Mouse (Mus musculus) splenic B cell, adult 2 months (primary cell): Measurements from ENCODE around the gene Klhdc9.

Source experiments
- DNase-seq: peaks from one replicate; pipeline ENCODE4 v3.0.0-alpha.2; 2011; ENCODE audit warnings: low read depth, low spot score
- H3K27me3 ChIP-seq: 2 replicates; pipeline ENCODE4 v1.6.1; 2012; ENCODE audit warnings: mild to moderate bottlenecking, low read length, moderate library complexity, mixed read lengths; ENCODE audit not compliant: control insufficient read depth, poor library complexity, insufficient read depth, severe bottlenecking
- H3K36me3 ChIP-seq: 2 replicates; pipeline ENCODE4 v1.6.1; 2012; ENCODE audit warnings: mild to moderate bottlenecking, low read length, moderate library complexity, mixed read lengths; ENCODE audit not compliant: control insufficient read depth, poor library complexity, insufficient read depth, severe bottlenecking

The Klhdc9 gene

GRCm38 (mm10) chr1:171372880-171373279 lies 12.3 kb upstream of the Klhdc9 start:
- no peaks in the 10 kb centered on the region for H3K27me3 ChIP-seq
- H3K36me3 ChIP-seq, result no peaks in the 10 kb centered on the region
- no peak for DNase-seq

DNA sequence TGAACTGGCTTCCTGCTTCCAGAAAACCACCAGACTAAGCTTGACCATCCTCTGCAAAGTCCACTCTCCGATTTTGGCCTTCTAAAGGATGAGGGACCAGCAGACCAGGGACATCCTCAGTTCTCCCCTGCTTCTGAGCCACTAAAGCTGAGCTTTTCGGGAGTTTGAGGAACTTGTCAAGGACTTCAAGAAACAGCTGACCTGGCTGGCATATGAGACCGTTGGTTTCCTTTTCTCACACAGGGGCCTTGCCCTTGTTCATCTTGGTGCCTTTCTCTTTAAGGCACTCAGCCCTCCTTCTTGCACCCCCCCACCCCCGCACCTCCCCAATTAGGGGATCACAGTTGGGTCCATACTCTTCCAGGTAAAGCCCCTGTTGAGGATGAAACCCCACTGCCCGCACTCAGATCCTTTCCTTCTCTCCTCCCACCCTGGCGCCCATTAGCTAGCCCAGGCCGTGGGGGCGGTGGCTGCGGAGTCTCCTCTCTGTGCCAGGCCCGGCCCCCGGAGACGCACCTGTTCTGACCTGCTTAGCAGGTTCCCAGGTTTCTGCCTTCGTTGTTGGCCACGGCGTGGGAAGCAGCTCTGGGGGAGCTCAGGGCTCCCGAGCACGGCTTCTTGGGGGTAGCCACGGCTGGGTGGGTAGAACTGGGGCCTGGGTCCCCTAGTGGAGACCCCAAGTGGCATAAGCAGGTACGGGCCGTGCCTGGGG lies 9.4 kb upstream of the Klhdc9 start, which contains the start of gene Nectin4:
Gene Nectin4, plus strand, starts transcription at position 255 of the 712 bp plus-strand sequence.
- Histone ChIP-seq H3K36me3 (no peaks in the 10 kb centered on the region), H3K27me3 (no peaks in the 10 kb centered on the region)
- no peak for DNase-seq

GRCm38 (mm10) chr1:171365934-171366333 lies 5.3 kb upstream of the Klhdc9 start:
- no peak for DNase-seq
- H3K27me3 ChIP-seq, result no peaks in the 10 kb centered on the region
- H3K36me3 ChIP-seq, result no peaks in the 10 kb centered on the region; the same call in 1 of the 2 replicates

DNA sequence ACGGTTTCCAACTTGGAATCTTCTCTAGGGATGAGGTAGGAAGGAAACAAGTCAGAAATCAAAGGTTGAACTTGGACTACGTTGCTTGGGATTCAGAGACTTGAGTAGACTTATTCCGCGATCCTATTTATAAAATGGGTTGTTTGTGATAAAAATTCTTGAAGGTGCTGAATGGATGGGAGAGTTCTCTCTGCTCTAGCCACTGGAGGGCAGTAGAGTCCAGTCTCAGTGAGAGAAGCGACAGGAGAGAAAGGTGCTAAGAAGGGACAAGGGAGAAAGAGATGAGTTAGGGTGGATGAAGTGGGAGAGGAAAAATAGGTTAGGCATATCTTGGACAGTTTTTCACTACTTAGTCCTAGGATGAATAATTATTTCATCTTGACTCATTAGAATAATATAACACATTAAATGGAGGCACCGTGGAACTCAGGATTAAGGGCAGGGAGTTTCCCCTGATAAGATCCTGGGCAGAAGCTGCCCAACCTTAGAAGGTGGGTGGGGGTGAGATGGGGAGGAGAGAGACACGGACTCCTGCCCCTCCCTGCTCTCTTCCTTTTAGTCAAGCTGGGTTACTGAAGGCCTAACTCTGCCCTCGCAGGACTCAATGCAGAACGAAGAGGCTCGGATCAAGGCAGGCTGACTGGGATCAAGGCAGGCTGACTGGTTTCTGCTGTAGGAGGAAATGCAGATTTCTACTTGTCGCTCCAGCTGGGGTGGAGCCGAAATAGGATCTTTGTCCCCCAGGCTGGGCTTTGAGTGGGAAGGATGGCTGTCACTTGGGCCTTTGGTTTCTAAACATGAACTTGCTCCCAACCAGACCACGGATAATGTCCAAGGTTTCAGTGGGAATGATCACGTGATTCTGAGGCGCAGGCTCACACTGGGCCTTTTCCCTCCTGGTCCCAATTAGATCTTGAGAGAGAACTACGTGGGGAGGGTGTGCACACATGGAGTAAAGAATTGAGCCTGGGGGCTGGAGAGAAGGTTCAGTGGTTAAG lies 807 bp upstream of the Klhdc9 start:
- Histone ChIP-seq H3K27me3 (no peaks in the 10 kb centered on the region), H3K36me3 (no peaks in the 10 kb centered on the region; the same call in 1 of the 2 replicates)
- peak; percentile 89 for DNase-seq

DNA sequence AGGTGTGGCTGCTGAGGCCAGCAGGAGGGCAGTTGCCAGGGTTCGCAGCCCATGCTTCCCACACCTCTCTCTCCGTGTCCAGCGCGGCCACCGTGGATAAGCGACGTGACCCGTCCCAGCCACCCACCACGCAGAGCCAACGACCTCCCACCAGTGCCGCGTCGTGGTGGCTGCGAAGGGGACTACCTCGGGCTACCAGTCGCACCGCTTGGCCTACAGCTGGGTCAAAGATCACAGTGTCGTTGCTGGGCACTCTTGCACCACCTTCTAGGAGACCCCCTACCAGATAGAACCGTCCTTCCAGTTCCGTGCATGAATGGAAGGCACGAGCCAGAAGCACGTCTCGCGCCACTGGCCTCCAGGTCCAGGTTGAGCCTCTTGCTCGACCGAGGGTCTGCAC lies 345 bp downstream of the Klhdc9 start:
- H3K27me3 ChIP-seq, result no peaks in the 10 kb centered on the region
- H3K36me3 ChIP-seq, result no peaks in the 10 kb centered on the region; the same call in 1 of the 2 replicates
- DNase-seq, result no peak

DNA sequence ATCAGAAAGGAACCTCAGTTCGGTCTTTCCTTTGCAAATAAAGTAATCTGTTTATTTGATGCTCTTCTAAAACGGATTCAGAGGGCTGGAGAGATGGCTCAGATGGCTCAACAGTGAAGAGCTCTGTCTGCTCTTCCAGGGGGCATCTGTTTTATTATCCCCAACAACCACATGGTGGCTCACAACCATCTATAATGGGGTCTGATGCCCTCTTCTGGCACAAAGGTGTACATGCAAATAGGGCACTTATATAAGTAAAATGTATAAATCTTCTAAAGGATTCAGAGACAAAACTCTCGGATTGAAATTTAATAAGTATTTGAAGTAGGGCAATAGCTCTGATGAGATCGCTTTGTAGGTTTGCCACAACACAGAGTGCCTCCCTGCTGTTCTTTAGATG lies 2.2 kb downstream of the Klhdc9 start:
- H3K36me3 ChIP-seq, result no peaks in the 10 kb centered on the region; the same call in 1 of the 2 replicates
- DNase-seq, result peak; percentile 80
- H3K27me3 ChIP-seq, result no peaks in the 10 kb centered on the region

GRCm38 (mm10) chr1:171356814-171357213 lies 3.8 kb downstream of the Klhdc9 start:
- no peak for DNase-seq
- no peaks in the 10 kb centered on the region for H3K36me3 ChIP-seq
- no peaks in the 10 kb centered on the region for H3K27me3 ChIP-seq

- peak; percentile 75 for DNase-seq
- no peaks in the 10 kb centered on the region for H3K27me3 ChIP-seq
- H3K36me3 ChIP-seq, result no peaks in the 10 kb centered on the region
These were observed 4.7 kb downstream of the Klhdc9 start for GRCm38 (mm10) chr1:171355812-171356340.

DNA sequence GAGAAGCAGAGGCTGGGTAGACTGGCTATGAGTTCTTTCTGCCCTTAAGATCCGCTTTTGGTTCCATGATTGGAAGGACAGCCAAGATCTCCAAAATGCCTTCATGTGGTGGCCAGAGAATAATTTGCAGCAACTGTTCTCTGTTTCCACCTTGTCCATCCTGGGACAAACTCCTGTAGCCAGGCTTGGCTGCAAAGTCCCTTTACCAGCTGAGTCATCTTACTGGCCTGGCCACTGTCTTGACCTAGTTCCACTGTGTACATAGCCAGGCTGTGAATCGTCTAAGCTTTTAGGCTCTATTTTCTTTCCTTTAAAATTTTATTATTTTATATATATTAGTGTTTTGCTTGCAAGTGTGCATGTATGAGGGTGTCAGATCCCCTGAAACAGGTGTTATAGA lies 11.4 kb downstream of the Klhdc9 start:
- Histone ChIP-seq H3K36me3 (no peaks in the 10 kb centered on the region; the same call in 1 of the 2 replicates), H3K27me3 (no peaks in the 10 kb centered on the region)
- DNase-seq, result no peak

- no peak for DNase-seq
- H3K36me3 ChIP-seq, result no peaks in the 10 kb centered on the region; the same call in 1 of the 2 replicates
- H3K27me3 ChIP-seq, result no peaks in the 10 kb centered on the region
These were observed 11.9 kb downstream of the Klhdc9 start for GRCm38 (mm10) chr1:171348665-171349064.

DNA sequence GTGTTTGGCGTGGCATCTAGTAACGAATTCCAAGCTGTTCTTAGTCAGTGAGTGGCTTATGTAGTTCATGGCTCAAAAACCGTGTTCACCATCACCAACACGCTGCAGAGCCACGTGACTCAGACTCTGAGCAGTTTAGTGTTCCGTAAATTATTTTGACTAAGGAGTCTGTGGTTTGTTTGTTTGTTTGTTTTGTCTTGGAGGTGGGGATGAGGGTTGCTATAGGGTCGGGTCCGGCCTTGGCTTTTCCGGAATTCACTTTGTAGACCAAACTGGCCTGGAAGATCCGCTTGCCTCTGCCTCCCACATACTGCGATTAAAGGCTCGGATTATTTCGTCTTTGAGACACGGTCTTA lies 14.5 kb downstream of the Klhdc9 start:
- DNase-seq, result peak; percentile 30
- H3K27me3 ChIP-seq, result no peaks in the 10 kb centered on the region
- H3K36me3 ChIP-seq, result peaks cover 3% of the 10 kb centered on the region

DNA sequence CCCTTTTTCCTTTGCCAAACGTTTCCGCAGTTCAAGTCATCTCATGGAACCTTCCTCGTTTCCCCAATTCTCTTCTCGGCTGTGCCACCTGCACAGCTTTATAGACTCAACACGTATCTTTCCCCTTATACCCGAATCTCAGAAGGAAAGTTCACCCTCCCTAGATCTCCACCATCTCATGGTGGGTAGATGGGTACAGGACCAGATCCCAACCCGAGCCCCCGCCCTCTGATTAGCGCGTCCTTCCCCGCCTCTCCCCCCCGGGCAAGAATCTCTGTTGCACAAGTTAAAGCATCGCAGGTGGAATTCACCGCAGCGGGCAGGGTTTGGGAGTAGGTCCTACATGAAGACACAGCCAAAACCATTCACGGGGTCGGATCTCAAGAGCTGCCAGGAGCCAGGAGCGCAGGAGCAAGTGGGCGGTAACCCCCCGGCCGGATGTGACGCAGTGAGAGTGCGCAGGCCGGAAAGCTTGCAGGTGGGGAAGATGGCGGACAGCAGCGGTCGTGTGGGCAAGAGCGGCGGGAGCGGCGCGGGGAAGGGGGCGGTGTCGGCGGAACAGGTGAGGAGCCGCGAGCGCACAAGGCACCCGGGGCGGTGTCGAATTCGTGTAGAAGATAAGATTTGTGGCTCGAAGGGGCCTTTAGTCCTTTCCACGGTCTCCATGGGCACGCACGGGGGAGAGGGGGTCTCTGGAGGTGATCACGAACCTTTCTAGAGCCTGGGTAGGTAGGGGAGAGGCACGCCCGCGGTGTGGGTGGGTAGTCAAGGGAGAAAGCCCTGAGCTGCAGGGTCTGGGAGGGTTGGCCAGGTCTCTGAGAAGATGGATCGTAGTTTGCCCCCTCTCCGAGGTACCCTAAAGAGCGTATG lies 15.1 kb downstream of the Klhdc9 start, which contains the start of the genes Nit1 and Pfdn2:
Gene Nit1, minus strand, starts transcription at position 422 of the 870 bp plus-strand sequence.
Gene Pfdn2, plus strand, starts transcription at position 446 of the 870 bp plus-strand sequence.
- Histone ChIP-seq H3K36me3 (peaks cover 7% of the 10 kb centered on the region), H3K27me3 (no peaks in the 10 kb centered on the region)
- DNase-seq, result peak; percentile 90

DNA sequence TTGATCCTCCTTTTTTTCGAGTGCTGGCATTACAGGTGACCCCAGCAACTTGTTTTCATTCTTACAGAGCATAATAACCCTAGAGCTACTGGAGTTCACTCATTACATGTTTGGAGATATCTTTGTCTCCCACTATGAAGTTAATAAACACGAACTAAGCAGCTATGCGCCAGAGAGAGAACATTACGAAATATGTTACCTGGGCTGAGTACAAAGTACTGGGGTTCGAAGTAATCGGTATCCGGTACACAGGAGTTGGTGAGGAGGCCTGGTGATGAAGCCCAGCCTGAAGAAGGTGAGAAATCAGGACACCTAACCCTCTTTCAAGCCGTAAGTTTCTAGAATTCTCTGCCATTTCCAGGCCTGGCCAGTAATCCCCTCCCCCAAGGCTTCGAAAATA lies 15.9 kb downstream of the Klhdc9 start:
- H3K36me3 ChIP-seq, result peaks cover 7% of the 10 kb centered on the region
- H3K27me3 ChIP-seq, result no peaks in the 10 kb centered on the region
- no peak for DNase-seq
